Mouse (Mus musculus) cortical plate, adult 2 months (tissue): Measurements from ENCODE around the gene Fosl2.

ENCODE experiments used
- CTCF ChIP-seq: fragments of 200-500 bp; IDR thresholded peaks from 2 replicates; pipeline ENCODE4 v1.5.1; 2011; ENCODE audit warnings: mild to moderate bottlenecking, control low read depth, low read length; ENCODE audit not compliant: insufficient read depth; ENCODE audit errors: extremely low read depth
- POLR2A ChIP-seq: fragments of 200-500 bp; IDR thresholded peaks from 2 replicates; pipeline ENCODE4 v1.6.1; 2011; ENCODE audit warnings: mild to moderate bottlenecking, low read length, control low read depth; ENCODE audit not compliant: insufficient read depth; ENCODE audit errors: extremely low read depth

DNA sequence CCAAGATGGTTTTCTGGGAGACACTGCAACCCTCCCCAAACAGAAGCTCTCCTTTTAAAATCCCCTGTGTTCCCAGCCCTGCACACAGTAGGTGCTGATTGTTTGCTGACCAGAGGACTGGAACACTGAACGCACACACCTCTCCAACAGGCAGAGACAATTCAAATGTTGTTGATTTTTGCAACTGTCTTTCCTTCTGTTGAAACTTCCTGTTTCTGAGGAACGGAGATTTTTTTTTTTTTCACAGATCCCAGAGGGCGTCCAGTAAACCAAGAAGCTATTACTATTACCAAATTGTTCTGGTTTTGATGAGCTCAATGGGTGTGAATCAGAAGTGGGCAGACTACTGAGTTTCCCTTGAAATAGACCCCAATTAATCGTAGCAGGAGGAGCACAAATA lies 58.6 kb downstream of the Fosl2 start:
- TF ChIP-seq CTCF = no peak
- TF ChIP-seq POLR2A = no peak
